Mouse (Mus musculus): ENCODE results near the gene Adcy7.

The Adcy7 gene

GRCm38 (mm10) chr8:88301589-88302437, 29.6 kb downstream of the Adcy7 start:
- no peak for DNase-seq (ENCODE audit: low spot score)

DNA sequence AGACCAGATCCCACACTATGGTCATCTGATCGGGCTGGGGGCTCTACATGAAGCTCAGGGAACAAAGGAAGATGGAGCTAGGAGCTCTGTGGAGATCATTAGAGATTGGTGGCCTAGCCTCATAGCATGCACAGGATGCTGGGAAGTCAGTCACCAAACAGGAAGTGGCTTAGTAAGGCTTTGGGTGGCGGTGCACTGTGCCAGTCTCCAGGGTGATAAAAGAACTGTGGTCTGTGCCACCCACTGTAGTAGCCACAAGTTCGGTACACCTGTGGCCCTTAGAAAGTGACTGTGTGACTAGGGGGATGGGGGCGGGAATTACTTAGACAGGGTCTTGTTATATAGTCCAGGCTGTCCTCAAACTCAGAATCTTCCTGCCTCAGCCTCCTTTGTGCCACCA, 33.6 kb downstream of the Adcy7 start:
- no peak for DNase-seq (ENCODE audit: low spot score)

DNA sequence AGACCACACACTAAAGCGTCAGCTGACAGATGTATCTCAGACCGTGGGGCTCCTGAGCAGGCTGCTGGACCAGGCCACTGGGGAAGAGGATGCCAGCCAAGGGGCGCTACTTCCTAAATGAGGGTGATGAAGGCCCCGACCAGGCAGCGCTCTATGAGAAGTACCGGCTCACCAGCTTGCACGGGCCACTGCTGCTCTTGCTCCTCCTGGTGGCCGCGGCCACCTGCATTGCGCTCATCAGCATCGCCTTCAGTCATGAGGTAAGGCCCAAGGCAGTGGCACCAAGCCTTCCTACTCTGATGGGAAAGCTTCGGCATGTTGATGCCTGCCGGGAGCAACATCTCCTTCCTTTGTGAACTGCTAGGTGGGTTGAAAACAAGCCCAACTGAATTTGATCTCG, 34.3 kb downstream of the Adcy7 start:
- DNase-seq (ENCODE audit: low spot score), result no peak

- DNase-seq (ENCODE audit: low spot score), result no peak
Observed at GRCm38 (mm10) chr8:88307736-88308135, 35.5 kb downstream of the Adcy7 start.

GRCm38 (mm10) chr8:88309274-88309873, 37.2 kb downstream of the Adcy7 start:
- no peak for DNase-seq (ENCODE audit: low spot score)

DNA sequence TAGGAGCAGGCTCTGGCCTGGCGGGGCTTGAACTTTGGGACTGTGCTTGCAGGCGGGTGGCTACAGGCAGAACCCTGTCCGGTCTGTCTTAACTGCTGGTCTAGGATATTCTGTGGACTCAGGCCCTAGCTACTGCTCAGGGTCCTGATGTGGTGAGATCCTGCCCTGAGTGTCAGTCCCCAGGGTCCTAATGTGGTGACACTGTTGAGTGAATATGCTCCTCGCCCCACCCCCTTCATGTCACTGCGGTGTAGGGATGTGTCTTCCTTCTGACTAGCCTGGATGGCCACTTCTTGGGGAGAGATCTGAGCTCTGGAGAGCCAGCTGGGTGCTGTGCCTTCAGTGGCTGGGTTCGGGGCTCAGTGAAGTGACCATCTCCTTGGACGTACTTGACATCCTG, 37.7 kb downstream of the Adcy7 start:
- no peak for DNase-seq (ENCODE audit: low spot score)

GRCm38 (mm10) chr8:88310286-88310685, 38.1 kb downstream of the Adcy7 start:
- DNase-seq (ENCODE audit: low spot score), result no peak

- peak; percentile 87 for DNase-seq (ENCODE audit: low spot score)
Observed at GRCm38 (mm10) chr8:88312966-88313365, 40.8 kb downstream of the Adcy7 start.

- DNase-seq (ENCODE audit: low spot score), result no peak
Observed at GRCm38 (mm10) chr8:88313991-88314390, 41.8 kb downstream of the Adcy7 start.

DNA sequence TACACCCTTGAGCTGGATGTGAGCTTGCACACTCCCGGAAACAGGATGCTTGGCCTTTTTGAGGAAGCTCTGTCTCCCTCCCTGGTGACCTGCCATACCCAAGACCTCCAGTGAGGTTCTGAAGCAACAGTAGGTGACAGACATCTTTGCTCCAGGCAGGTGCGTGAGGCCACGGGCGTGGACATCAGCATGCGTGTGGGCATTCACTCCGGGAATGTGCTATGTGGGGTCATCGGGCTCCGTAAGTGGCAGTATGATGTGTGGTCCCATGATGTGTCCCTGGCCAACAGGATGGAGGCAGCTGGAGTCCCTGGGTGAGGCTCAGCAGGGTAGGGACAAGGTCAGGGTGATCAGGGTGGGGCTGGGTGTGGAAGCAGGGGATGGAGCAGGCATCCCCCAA, 43.1 kb downstream of the Adcy7 start:
- no peak for DNase-seq (ENCODE audit: low spot score)

DNA sequence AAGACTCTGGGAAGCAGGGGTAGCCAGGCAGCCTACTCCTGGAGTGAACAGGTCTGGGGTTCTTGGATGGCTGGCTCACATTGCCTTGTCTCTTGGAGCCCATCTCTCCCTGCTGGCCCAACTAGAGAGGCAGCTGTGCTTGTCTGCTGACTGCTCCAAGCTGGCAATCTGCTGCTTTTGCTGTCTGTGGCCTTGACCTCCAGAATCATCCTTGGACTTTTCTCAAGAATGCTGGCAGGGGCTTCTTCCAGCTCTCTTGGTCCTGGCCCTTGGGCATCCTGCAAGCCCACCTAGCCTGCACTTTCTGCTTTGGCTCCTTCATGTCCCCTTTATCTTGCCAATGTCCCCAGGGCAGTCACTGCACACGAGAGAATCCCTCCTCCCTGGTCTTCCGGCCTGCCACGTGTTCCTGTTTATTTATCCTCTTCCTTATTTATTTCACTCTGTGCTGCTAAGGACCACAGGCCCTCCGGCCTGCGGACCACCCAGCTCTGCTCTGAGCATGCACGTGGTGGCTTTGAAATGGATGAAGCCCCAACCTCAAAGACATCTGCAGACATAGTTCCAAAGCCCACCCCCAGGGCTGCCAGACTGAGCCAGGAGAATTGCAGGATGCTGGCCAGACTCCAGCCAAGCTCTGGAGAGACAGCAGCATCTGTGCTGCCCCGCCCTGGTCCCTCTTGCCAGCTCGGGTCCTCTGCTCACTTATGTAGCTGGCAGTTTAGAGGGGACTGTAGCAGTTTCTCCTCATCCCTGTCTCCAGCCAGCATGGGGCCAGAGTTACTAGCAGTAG, 44.1 kb downstream of the Adcy7 start:
- DNase-seq (ENCODE audit: low spot score), result peak; percentile 85

GRCm38 (mm10) chr8:88317341-88317740, 45.1 kb downstream of the Adcy7 start:
- peak; percentile 45 for DNase-seq (ENCODE audit: low spot score)

DNA sequence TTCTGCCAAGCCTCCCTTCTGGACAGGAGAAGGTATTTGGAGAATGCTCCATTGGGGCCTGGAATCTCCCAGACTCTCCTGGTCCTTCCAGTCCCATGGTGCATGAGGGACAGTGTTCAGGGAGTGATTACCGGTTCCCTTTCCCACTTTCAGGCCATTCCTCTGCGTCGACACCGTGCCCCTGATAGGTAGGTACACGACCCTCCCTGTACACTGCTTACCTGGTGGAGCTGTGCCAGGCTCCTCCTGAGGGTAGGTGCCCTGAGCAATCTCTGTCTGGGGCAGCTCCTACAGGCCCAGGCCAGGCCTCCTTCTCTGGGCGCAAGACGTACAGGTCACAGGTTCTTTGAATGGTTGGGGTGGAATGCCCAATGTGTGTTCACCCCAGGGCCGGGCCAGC, 45.9 kb downstream of the Adcy7 start:
- peak; percentile 43 for DNase-seq (ENCODE audit: low spot score)

GRCm38 (mm10) chr8:88320134-88320533, 47.9 kb downstream of the Adcy7 start:
- peak; percentile 54 for DNase-seq (ENCODE audit: low spot score)

DNA sequence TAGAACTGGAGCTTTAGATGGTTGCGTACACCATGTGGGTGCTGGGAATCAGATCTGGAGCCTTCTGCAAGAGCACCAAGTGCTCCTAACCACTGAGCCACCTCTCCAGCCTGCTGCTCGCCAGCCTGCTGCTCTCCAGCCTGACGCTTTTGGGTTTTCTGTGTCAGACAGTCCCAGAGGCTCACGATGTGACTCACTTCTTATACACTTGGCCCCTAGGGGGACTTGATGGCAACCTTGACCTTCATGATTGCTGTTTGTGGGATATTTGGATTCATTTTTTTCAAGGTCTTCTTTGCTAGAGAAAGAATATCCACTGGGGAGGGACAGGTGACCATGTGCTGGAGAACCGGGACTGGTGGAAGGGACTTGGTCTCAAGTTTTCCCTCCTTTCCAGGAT, 49.2 kb downstream of the Adcy7 start:
- no peak for DNase-seq (ENCODE audit: low spot score)

DNA sequence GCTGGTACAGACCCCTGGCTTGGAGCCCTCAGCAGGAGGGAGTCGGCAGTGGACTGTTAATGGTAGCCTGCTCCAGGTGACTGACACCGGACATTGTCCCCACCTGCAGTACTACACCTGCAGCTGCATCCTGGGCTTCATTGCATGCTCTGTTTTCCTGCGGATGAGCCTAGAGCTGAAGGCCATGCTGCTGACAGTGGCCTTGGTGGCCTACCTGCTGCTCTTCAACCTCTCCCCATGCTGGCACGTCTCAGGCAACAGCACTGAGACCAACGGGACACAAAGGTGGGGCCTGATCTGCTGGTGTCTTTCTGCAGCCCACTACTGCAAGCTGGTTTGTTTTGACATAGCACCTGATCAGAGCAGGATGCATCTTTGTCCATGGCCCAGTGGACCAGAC, 51.3 kb downstream of the Adcy7 start:
- DNase-seq (ENCODE audit: low spot score), result no peak

DNA sequence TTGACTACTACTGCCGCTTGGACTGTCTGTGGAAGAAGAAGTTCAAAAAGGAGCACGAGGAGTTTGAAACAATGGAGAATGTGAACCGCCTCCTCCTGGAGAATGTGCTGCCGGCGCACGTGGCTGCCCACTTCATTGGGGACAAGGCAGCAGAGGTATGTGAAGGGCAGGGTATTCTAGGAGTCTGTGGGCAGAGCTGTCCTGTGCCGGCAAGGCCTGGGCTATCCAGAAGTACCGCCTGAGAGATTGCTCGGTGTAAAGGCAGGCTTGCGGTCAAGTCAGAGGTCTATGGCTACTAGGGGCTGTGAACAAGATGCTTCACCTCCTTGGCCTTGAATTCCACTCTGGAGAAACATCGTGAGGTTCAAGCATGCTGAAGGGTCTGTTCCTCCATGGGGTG, 52.6 kb downstream of the Adcy7 start:
- no peak for DNase-seq (ENCODE audit: low spot score)

- no peak for DNase-seq (ENCODE audit: low spot score)
Observed at GRCm38 (mm10) chr8:88325251-88325650, 53.0 kb downstream of the Adcy7 start.

GRCm38 (mm10) chr8:88325795-88326194, 53.6 kb downstream of the Adcy7 start:
- no peak for DNase-seq (ENCODE audit: low spot score)

DNA sequence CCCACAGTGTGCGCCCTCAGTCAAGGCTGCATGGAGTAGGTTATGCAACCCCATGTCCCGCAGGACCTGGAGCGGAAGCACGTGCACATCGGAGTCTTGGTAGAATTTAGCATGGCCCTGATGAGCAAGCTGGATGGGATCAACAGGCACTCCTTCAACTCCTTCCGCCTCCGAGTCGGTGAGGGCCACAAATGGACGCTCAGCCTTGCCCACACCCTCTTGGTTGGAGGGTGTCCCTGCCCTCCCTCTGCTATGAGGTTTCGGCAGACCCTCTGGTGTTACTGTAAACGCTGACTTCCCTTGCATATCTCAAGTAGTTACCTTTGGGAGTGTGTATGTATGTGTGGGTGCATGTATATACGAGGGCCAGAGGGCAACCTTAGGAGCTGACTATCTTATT, 54.1 kb downstream of the Adcy7 start:
- DNase-seq (ENCODE audit: low spot score), result no peak

GRCm38 (mm10) chr8:88328689-88329088, 56.5 kb downstream of the Adcy7 start:
- no peak for DNase-seq (ENCODE audit: low spot score)

DNA sequence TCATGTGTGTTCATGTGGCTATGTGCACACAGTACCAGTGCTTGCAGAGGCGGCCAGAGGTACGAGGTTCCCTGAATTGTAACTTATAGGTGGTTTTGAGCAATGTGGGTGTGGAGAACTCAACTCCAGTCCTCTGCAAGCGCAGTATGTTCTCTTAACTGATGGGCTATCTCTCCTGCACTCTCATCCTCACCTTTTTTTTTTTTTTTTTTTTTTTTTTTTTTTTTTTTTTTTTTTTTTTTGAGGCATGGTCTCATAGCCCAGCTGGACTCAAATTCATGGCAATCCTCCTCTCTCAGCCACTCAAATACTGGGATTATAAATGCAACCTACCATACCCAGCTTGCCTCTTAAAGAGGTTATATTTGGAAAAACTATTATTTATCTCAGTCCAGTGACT, 58.6 kb downstream of the Adcy7 start:
- no peak for DNase-seq (ENCODE audit: low spot score)

DNA sequence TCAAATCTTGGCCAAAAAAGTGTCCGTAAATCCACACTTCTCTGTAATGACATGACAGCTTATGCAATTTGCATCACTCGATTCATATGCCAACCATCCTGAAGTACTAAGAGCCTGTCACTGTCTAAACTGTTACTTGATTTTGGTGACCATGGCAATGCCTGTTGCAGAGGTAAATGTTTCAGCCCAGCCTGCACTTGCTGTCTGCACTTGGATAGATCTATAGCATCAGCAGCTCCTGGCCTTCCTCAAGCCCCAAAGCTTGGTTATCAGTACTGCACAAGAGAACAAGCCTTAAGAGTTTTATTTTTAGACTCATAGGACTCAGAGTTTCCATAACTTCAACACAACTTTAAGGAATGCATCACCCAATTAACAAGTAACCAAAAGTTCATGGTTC, 62.2 kb downstream of the Adcy7 start:
- DNase-seq (ENCODE audit: low spot score), result no peak

All from testis, postnatal 10 days (tissue).